Mouse (Mus musculus) heart, embryonic 12.5 days (tissue): ENCODE data around the gene Olfr763. TPM values are rescaled to one million over a fixed set of nuclear protein-coding genes. Genes with fewer than 3 reads are reported as not detected.
"Not testable (repeated sequence)": the region's sequence is repeated elsewhere in the genome, so short reads cannot be mapped to it uniquely, and the experiment has no call there.

Experiments
- ATAC-seq: fragments of 200-750 bp; cut with Nextera tagmentation; 2 replicates; pipeline ENCODE4 v1.8.0; 2017; ENCODE audit warnings: moderate TSS enrichment, moderate library complexity; ENCODE audit not compliant: insufficient number of reproducible peaks, low FRiP score
- H3K27ac ChIP-seq: fragments of 300-500 bp; sonication (generic); 2 replicates; pipeline ENCODE4 v1.5.1; 2016; ENCODE audit warnings: mild to moderate bottlenecking, moderate library complexity; ENCODE audit not compliant: poor library complexity, severe bottlenecking
- H3K27me3 ChIP-seq: fragments of 300-500 bp; sonication (generic); replicated peaks from 2 replicates; pipeline ENCODE4 v1.6.1; 2016; ENCODE audit warnings: mild to moderate bottlenecking, moderate library complexity
- H3K36me3 ChIP-seq: fragments of 300-500 bp; sonication (generic); 2 replicates; pipeline ENCODE4 v1.6.1; 2016; ENCODE audit warnings: mild to moderate bottlenecking, moderate library complexity
- H3K4me1 ChIP-seq: fragments of 300-500 bp; sonication (generic); replicated peaks from 2 replicates; pipeline ENCODE4 v1.6.1; 2016; ENCODE audit warnings: mild to moderate bottlenecking
- H3K4me2 ChIP-seq: fragments of 300-500 bp; sonication (generic); 2 replicates; pipeline ENCODE4 v1.6.1; 2016; ENCODE audit warnings: mild to moderate bottlenecking, moderate library complexity
- H3K4me3 ChIP-seq: fragments of 300-500 bp; sonication (generic); 2 replicates; pipeline ENCODE4 v1.5.1; 2016; ENCODE audit warnings: mild to moderate bottlenecking
- H3K9ac ChIP-seq: fragments of 300-500 bp; sonication (generic); 2 replicates; pipeline ENCODE4 v1.6.1; 2016; ENCODE audit warnings: mild to moderate bottlenecking, moderate library complexity
- H3K9me3 ChIP-seq: fragments of 300-500 bp; sonication (generic); replicated peaks from 2 replicates; pipeline ENCODE4 v1.6.1; 2016; ENCODE audit warnings: mild to moderate bottlenecking, moderate library complexity
- polyA plus RNA-seq: library from polyadenylated mRNA; unstranded; fragments of >200 nt; fragmentation: Nextera tagmentation; extraction: Ambion mirVana; gene quantifications from 2 replicates; pipeline ENCODE4 v1.2.1, GENCODE M21; 2016

Olfr763 gene
- polyA plus RNA-seq, 1 experiment from 2014 or later, result not detected

GRCm38 (mm10) chr10:129049898-129050297, 39.3 kb downstream of the Olfr763 start, which contains the start of gene Olfr765:
Olfr765 (minus strand) TSS chr10:129049998.
- H3K4me2 ChIP-seq, H3K27me3 ChIP-seq, H3K9me3 ChIP-seq, H3K4me1 ChIP-seq, ATAC-seq, H3K4me3 ChIP-seq, H3K9ac ChIP-seq, H3K27ac ChIP-seq, H3K36me3 ChIP-seq: not testable (repeated sequence)

Other genes with a start within 250 kb of the Olfr763 start
- gene Mmp19, start 219.9 kb upstream of the Olfr763 start, polyA plus RNA-seq, result 0.83 and 0.93 TPM in 2 replicates
- gene Dnajc14, start 206.7 kb upstream of the Olfr763 start, polyA plus RNA-seq, result 48.4 and 51.7 TPM in 2 replicates
- 19.6 and 20.8 TPM in 2 replicates for gene Tmem198b, start 206.4 kb upstream of the Olfr763 start, polyA plus RNA-seq
- 171 and 172 TPM in 2 replicates for gene Sarnp, start 193.5 kb upstream of the Olfr763 start, polyA plus RNA-seq
- gene Ormdl2, start 189.1 kb upstream of the Olfr763 start, polyA plus RNA-seq, result 36.0 and 39.2 TPM in 2 replicates
- gene Gdf11, start 119.1 kb upstream of the Olfr763 start, polyA plus RNA-seq, result 4.3 and 5.0 TPM in 2 replicates
- 341 and 358 TPM in 2 replicates for gene Cd63, start 109.8 kb upstream of the Olfr763 start, polyA plus RNA-seq
- gene Rdh5, start 87.9 kb upstream of the Olfr763 start, polyA plus RNA-seq, result 6.0 and 6.3 TPM in 2 replicates
- gene Bloc1s1, start 86.8 kb upstream of the Olfr763 start, polyA plus RNA-seq, result 161 and 165 TPM in 2 replicates
- 1.4 and 1.5 TPM in 2 replicates for gene Itga7, start 77.0 kb upstream of the Olfr763 start, polyA plus RNA-seq
- 0.15 TPM in 1 of 2 replicates, not detected in the other for gene Mettl7b, start 49.8 kb upstream of the Olfr763 start, polyA plus RNA-seq
- gene Olfr9, start 21.4 kb upstream of the Olfr763 start, polyA plus RNA-seq, result not detected in 2 replicates
- gene Olfr764-ps1, start 29.1 kb downstream of the Olfr763 start, polyA plus RNA-seq, result not detected in 2 replicates
- not detected in 2 replicates for gene Olfr765, start 39.2 kb downstream of the Olfr763 start, polyA plus RNA-seq
- not detected in 2 replicates for gene Olfr766-ps1, start 58.2 kb downstream of the Olfr763 start, polyA plus RNA-seq
- gene Olfr767, start 72.1 kb downstream of the Olfr763 start, polyA plus RNA-seq, result not detected in 2 replicates
- gene Olfr768, start 88.6 kb downstream of the Olfr763 start, polyA plus RNA-seq, result not detected in 2 replicates
- not detected in 2 replicates for gene Olfr769, start 107.1 kb downstream of the Olfr763 start, polyA plus RNA-seq
- not detected in 2 replicates for gene Olfr770, start 128.2 kb downstream of the Olfr763 start, polyA plus RNA-seq
- gene Olfr771, start 154.0 kb downstream of the Olfr763 start, polyA plus RNA-seq, result not detected in 2 replicates
- not detected in 2 replicates for gene Olfr772, start 167.1 kb downstream of the Olfr763 start, polyA plus RNA-seq
- gene Olfr773, start 176.6 kb downstream of the Olfr763 start, polyA plus RNA-seq, result not detected in 2 replicates
- gene Olfr774, start 225.4 kb downstream of the Olfr763 start, polyA plus RNA-seq, result not detected in 2 replicates
- gene Olfr775, start 237.6 kb downstream of the Olfr763 start, polyA plus RNA-seq, result not detected in 2 replicates
- not detected in 2 replicates for gene Olfr776, start 248.3 kb downstream of the Olfr763 start, polyA plus RNA-seq